Comparison of ENCODE assay signal across 11 mouse cellular contexts in the genomic region with DNA sequence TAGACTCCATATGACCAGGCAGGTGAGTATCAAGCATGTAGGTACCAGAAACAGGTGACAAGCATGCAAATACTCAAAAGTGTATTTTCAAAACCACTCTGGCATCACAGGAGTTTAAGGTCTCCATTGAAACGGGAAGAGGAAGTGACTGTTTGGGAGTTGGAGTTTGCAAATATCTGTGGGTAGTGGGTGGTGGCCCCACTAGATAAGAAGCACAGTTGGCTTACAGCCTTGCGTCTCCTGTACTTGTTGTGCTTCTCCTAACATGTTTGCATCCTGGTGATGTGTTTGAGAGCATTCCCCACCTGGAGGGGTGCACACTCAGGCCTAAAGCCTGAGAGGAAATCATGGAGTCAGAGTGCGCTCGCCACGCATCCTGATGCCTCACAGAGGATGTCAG.
"Had no signal": no experiment of that assay in that cellular context is flagged by ENCODE, and none has a peak within 500 bp of the region (broad histone marks: within the 10 kb centered on the region; RNA-seq: fewer than 3 reads in every experiment).

No protein-coding gene starts in this region.

- H3K4me3 ChIP-seq: limb, embryonic 10.5 days; lung, embryonic 15.5 days; midbrain, embryonic 13.5 days; myocyte; neural tube, embryonic 15.5 days had no signal

- H3K27me3 ChIP-seq: lung, embryonic 15.5 days; midbrain, embryonic 13.5 days; neural tube, embryonic 15.5 days had no signal

- H3K27ac ChIP-seq: limb, embryonic 10.5 days; lung, embryonic 15.5 days; macrophage; midbrain, embryonic 13.5 days; neural tube, embryonic 15.5 days; stomach, postnatal 0 days had no signal

- H3K4me1 ChIP-seq: lung, embryonic 15.5 days had no signal

- H3K9ac ChIP-seq: lung, embryonic 15.5 days; midbrain, embryonic 13.5 days; neural tube, embryonic 15.5 days had no signal

- H3K4me2 ChIP-seq: lung, embryonic 15.5 days; midbrain, embryonic 13.5 days; neural tube, embryonic 15.5 days had no signal

- DNase-seq: kidney, adult 9 months; lung, postnatal 14 days; right cerebral cortex, adult 18-20 months; thymus, postnatal 4 days had no signal

- H3K36me3 ChIP-seq: limb, embryonic 10.5 days; lung, embryonic 15.5 days; midbrain, embryonic 13.5 days; neural tube, embryonic 15.5 days had no signal

- ATAC-seq: midbrain, embryonic 13.5 days had no signal

- H3K9me3 ChIP-seq: limb, embryonic 10.5 days; lung, embryonic 15.5 days; midbrain, embryonic 13.5 days; neural tube, embryonic 15.5 days had no signal
